Mouse (Mus musculus) MEL (cell line): ENCODE measurements at regions not wholly inside any gene's neighbourhood (a gene's known extent, or its start where the extent isn't known, plus 50 kb on each side); places are given as distances from the start of the nearest gene placed in this dataset.

Source experiments
- DNase-seq: peaks from one replicate; pipeline ENCODE4 v3.0.0; 2011; ENCODE audit warnings: low read depth, low spot score
- H3K27ac ChIP-seq: 2 replicates; pipeline ENCODE4 v1.5.1; 2012; ENCODE audit warnings: low read depth, mild to moderate bottlenecking, control low read depth, low read length, moderate library complexity; ENCODE audit not compliant: control insufficient read depth
- H3K27me3 ChIP-seq, 2 experiments: fragments of 150-350 bp in 1 of 2; sonication (generic) in 1 of 2; 2 replicates each; pipeline ENCODE4 v1.6.1; 2012; ENCODE audit warnings: low read length in 2 of 2, mild to moderate bottlenecking in 2 of 2, improper control_type of control experiment in 1 of 2, moderate library complexity in 1 of 2; ENCODE audit not compliant: insufficient read depth in 2 of 2, control insufficient read depth in 1 of 2
- H3K36me3 ChIP-seq, 2 experiments: 2 replicates each; pipeline ENCODE4 v1.6.1; 2012 to 2014; ENCODE audit warnings: low read length in 2 of 2, improper control_type of control experiment in 1 of 2, inconsistent platforms in 1 of 2, mild to moderate bottlenecking in 1 of 2; ENCODE audit not compliant: insufficient read depth in 2 of 2, control insufficient read depth in 1 of 2
- H3K4me1 ChIP-seq, 2 experiments: fragments of 150-350 bp in 1 of 2; sonication (generic) in 1 of 2; 2 replicates each; pipeline ENCODE4 v1.6.1; 2012; ENCODE audit warnings: low read length in 2 of 2, improper control_type of control experiment in 1 of 2, mild to moderate bottlenecking in 1 of 2; ENCODE audit not compliant: insufficient read depth in 2 of 2, control insufficient read depth in 1 of 2
- H3K4me3 ChIP-seq, 2 experiments: fragments of 150-350 bp in 1 of 2; sonication (generic) in 1 of 2; 2 replicates each; pipeline ENCODE4 v1.5.1; 2012; ENCODE audit warnings: low read depth in 2 of 2, low read length in 2 of 2, mild to moderate bottlenecking in 2 of 2, moderate library complexity in 2 of 2, control low read depth in 1 of 2, improper control_type of control experiment in 1 of 2; ENCODE audit not compliant: control insufficient read depth in 1 of 2, insufficient read depth in 1 of 2
- H3K79me2 ChIP-seq: 2 replicates; pipeline ENCODE4 v1.6.1; 2012; ENCODE audit warnings: mild to moderate bottlenecking, low read length, moderate library complexity; ENCODE audit not compliant: control insufficient read depth, poor library complexity, insufficient read depth
- H3K9ac ChIP-seq: 2 replicates; pipeline ENCODE4 v1.6.1; 2012; ENCODE audit warnings: low read depth, mild to moderate bottlenecking, control low read depth, low read length, moderate library complexity; ENCODE audit not compliant: control insufficient read depth, poor library complexity, severe bottlenecking
- H3K9me3 ChIP-seq: fragments of 150-350 bp; sonication (generic); replicated peaks from 2 replicates; pipeline ENCODE4 v1.6.1; 2012; ENCODE audit warnings: mild to moderate bottlenecking, low read length, improper control_type of control experiment, moderate library complexity; ENCODE audit not compliant: insufficient read depth
- CHD2 ChIP-seq: IDR thresholded peaks from 2 replicates; pipeline ENCODE4 v1.6.1; 2011; ENCODE audit warnings: low read length, improper control_type of control experiment
- CTCF ChIP-seq, 3 experiments: IDR thresholded peaks in 2 of 3; conservative IDR thresholded peaks in 1 of 3; 2 replicates each; pipeline ENCODE4 v1.5.1; 2011 to 2012; ENCODE audit warnings: low read length in 3 of 3, low read depth in 2 of 3, mild to moderate bottlenecking in 2 of 3, improper control_type of control experiment in 1 of 3, inconsistent platforms in 1 of 3, mixed read lengths in 1 of 3, moderate library complexity in 1 of 3; ENCODE audit not compliant: control insufficient read depth in 1 of 3, insufficient read depth in 1 of 3, poor library complexity in 1 of 3, severe bottlenecking in 1 of 3
- E2F4 ChIP-seq: IDR thresholded peaks from 2 replicates; pipeline ENCODE4 v1.6.1; 2011; ENCODE audit warnings: low read depth, low read length, improper control_type of control experiment, borderline replicate concordance
- GATA1 ChIP-seq: IDR thresholded peaks from 2 replicates; pipeline ENCODE4 v1.6.1; 2011; ENCODE audit warnings: low read depth, low read length, improper control_type of control experiment
- HCFC1 ChIP-seq: IDR thresholded peaks from 2 replicates; pipeline ENCODE4 v1.6.1; 2012; ENCODE audit warnings: low read depth, mild to moderate bottlenecking, inconsistent platforms, low read length, improper control_type of control experiment, moderate library complexity
- KAT2A ChIP-seq: conservative IDR thresholded peaks from 2 replicates; pipeline ENCODE4 v1.6.1; 2012; ENCODE audit warnings: low read depth, low read length, improper control_type of control experiment, inconsistent platforms
- MAFK ChIP-seq: IDR thresholded peaks from 2 replicates; pipeline ENCODE4 v1.6.1; 2011; ENCODE audit warnings: low read depth, mild to moderate bottlenecking, low read length, improper control_type of control experiment, borderline replicate concordance
- MEF2A ChIP-seq: IDR thresholded peaks from 2 replicates; pipeline ENCODE4 v1.6.1; 2014; ENCODE audit warnings: low read depth, mild to moderate bottlenecking, inconsistent platforms, low read length, improper control_type of control experiment; ENCODE audit not compliant: poor library complexity, insufficient replicate concordance, severe bottlenecking; ENCODE audit errors: extremely low read depth
- MXI1 ChIP-seq: IDR thresholded peaks from 2 replicates; pipeline ENCODE4 v1.6.1; 2011; ENCODE audit warnings: mild to moderate bottlenecking, low read depth, low read length, improper control_type of control experiment
- NELFE ChIP-seq: IDR thresholded peaks from 2 replicates; pipeline ENCODE4 v1.6.1; 2011; ENCODE audit warnings: low read depth, low read length, improper control_type of control experiment
- NRF1 ChIP-seq: IDR thresholded peaks from 2 replicates; pipeline ENCODE4 v1.6.1; 2014; ENCODE audit warnings: low read depth, mild to moderate bottlenecking, inconsistent platforms, low read length, improper control_type of control experiment, moderate library complexity; ENCODE audit not compliant: poor library complexity, insufficient read depth, severe bottlenecking
- POLR2AphosphoS5 ChIP-seq: IDR thresholded peaks from 2 replicates; pipeline ENCODE4 v1.6.1; 2012; ENCODE audit warnings: low read depth, borderline replicate concordance, mild to moderate bottlenecking, inconsistent platforms, low read length, moderate library complexity, mixed read lengths
- RAD21 ChIP-seq: IDR thresholded peaks from 2 replicates; pipeline ENCODE4 v1.6.1; 2011; ENCODE audit warnings: mild to moderate bottlenecking, low read depth, low read length, improper control_type of control experiment
- SIN3A ChIP-seq: IDR thresholded peaks from 2 replicates; pipeline ENCODE4 v1.6.1; 2012; ENCODE audit warnings: low read length, improper control_type of control experiment, inconsistent platforms
- SMC3 ChIP-seq: IDR thresholded peaks from 2 replicates; pipeline ENCODE4 v1.6.1; 2011; ENCODE audit warnings: low read depth, low read length, improper control_type of control experiment
- TAL1 ChIP-seq: IDR thresholded peaks from 2 replicates; pipeline ENCODE4 v1.6.1; 2012; ENCODE audit warnings: mild to moderate bottlenecking, inconsistent platforms, low read length, moderate library complexity, mixed read lengths
- TCF12 ChIP-seq: IDR thresholded peaks from 2 replicates; pipeline ENCODE4 v1.6.1; 2014; ENCODE audit warnings: low read depth, mild to moderate bottlenecking, inconsistent platforms, low read length, improper control_type of control experiment, moderate library complexity
- ZC3H11A ChIP-seq: IDR thresholded peaks from 2 replicates; pipeline ENCODE4 v1.6.1; 2012; ENCODE audit warnings: low read depth, mild to moderate bottlenecking, inconsistent platforms, low read length, improper control_type of control experiment
- ZKSCAN1 ChIP-seq: IDR thresholded peaks from 2 replicates; pipeline ENCODE4 v1.6.1; 2012; ENCODE audit warnings: low read depth, mild to moderate bottlenecking, inconsistent platforms, low read length, improper control_type of control experiment, moderate library complexity

GRCm38 (mm10) chr9:68115151-68115690 lies 275.0 kb downstream of the Vps13c start:
- no peak for DNase-seq
- H3K9ac ChIP-seq, result no peak overlapping the region
- H3K36me3 ChIP-seq, result no peaks in the 10 kb centered on the region
- no peaks in the 10 kb centered on the region for H3K79me2 ChIP-seq
- TF ChIP-seq ZC3H11A (no peak), KAT2A (no peak), NRF1 (no peak), POLR2AphosphoS5 (no peak)
- H3K27ac ChIP-seq, result no peak overlapping the region
- no peak overlapping the region for H3K4me3 ChIP-seq
- no peaks in the 10 kb centered on the region for H3K27me3 ChIP-seq
- H3K9me3 ChIP-seq, result no peaks in the 10 kb centered on the region
- H3K4me1 ChIP-seq, result no peaks in the 10 kb centered on the region

GRCm38 (mm10) chr9:68116221-68116741 lies 276.1 kb downstream of the Vps13c start:
- TF ChIP-seq E2F4 (no peak), MXI1 (no peak), POLR2AphosphoS5 (no peak), GATA1 (no peak), MAFK (no peak), RAD21 (no peak), TCF12 (no peak), CHD2 (no peak), CTCF (IDR thresholded peaks at IDR 0.05 in 2 of 3, conservative IDR thresholded peaks at IDR 0.05 in 1 of 3; ENCODE audit: control insufficient read depth in 1 of 3, insufficient read depth in 1 of 3, low read depth in 2 of 3, low read length in 3 of 3, poor library complexity in 1 of 3, severe bottlenecking in 1 of 3) (no peak), MEF2A (no peak), ZC3H11A (no peak), HCFC1 (no peak), ZKSCAN1 (no peak)
- Histone ChIP-seq H3K4me3 (no peak overlapping the region), H3K27ac (no peak overlapping the region), H3K4me1 (no peaks in the 10 kb centered on the region), H3K9me3 (no peaks in the 10 kb centered on the region), H3K79me2 (no peaks in the 10 kb centered on the region), H3K9ac (no peak overlapping the region), H3K36me3 (no peaks in the 10 kb centered on the region), H3K27me3 (no peaks in the 10 kb centered on the region)
- DNase-seq, result no peak

- Histone ChIP-seq H3K27ac (no peak overlapping the region), H3K9me3 (no peaks in the 10 kb centered on the region), H3K79me2 (no peaks in the 10 kb centered on the region), H3K9ac (no peak overlapping the region), H3K36me3 (no peaks in the 10 kb centered on the region), H3K27me3 (no peaks in the 10 kb centered on the region), H3K4me1 (no peaks in the 10 kb centered on the region), H3K4me3 (no peak overlapping the region)
- no peak for TF ChIP-seq MAFK
- TF ChIP-seq MXI1, result no peak
- TF ChIP-seq TCF12, result no peak
- TF ChIP-seq SIN3A, result no peak
- TF ChIP-seq SMC3, result no peak
- no peak for TF ChIP-seq HCFC1
- no peak for TF ChIP-seq CTCF (IDR thresholded peaks at IDR 0.05 in 2 of 3, conservative IDR thresholded peaks at IDR 0.05 in 1 of 3; ENCODE audit: control insufficient read depth in 1 of 3, insufficient read depth in 1 of 3, low read depth in 2 of 3, low read length in 3 of 3, poor library complexity in 1 of 3, severe bottlenecking in 1 of 3)
- no peak for TF ChIP-seq TAL1
- no peak for TF ChIP-seq GATA1
- no peak for TF ChIP-seq NELFE
- no peak for TF ChIP-seq E2F4
- no peak for DNase-seq
These were observed 278.1 kb downstream of the Vps13c start for GRCm38 (mm10) chr9:68118266-68118665.
